Comparison of ENCODE assay signal across 17 mouse cellular contexts in the genomic region with DNA sequence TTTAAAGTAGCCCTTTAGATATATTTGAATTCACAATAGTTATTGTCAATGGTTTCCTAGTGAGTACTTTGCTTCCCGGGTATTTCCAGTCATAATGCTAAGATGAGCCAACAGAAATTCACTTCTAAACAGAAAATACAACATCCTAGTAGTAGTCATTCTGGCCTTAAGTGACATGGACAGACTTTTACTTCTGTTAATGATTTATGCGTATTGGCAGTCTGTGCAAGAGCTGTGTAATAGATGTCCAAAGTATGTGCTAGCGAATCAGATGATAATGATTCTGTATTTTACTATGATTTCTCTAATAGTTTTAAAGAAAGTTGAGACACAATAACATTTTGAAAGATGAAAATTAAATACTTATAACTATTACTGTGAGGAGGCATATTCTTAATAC.
"Had no signal": no experiment of that assay in that cellular context is flagged by ENCODE, and none has a peak within 500 bp of the region (broad histone marks: within the 10 kb centered on the region; RNA-seq: fewer than 3 reads in every experiment).

No protein-coding gene starts in this region.

- H3K9ac ChIP-seq: lung, embryonic 15.5 days; midbrain, embryonic 13.5 days; midbrain, embryonic 15.5 days; neural tube, embryonic 12.5 days; stomach, embryonic 15.5 days had no signal

- H3K9me3 ChIP-seq: lung, embryonic 15.5 days; megakaryocyte, embryonic 14.5 days; midbrain, embryonic 13.5 days; midbrain, embryonic 15.5 days; neural tube, embryonic 12.5 days; stomach, embryonic 15.5 days had no signal

- ATAC-seq: lung, postnatal 0 days; midbrain, embryonic 13.5 days; midbrain, embryonic 15.5 days had no signal

- H3K27ac ChIP-seq: lung, embryonic 15.5 days; macrophage; midbrain, embryonic 13.5 days; midbrain, embryonic 15.5 days; neural tube, embryonic 12.5 days; stomach, embryonic 15.5 days; stomach, postnatal 0 days had no signal

- DNase-seq: lung, adult 2 months; lung, postnatal 14 days; lung, postnatal 36 days; right cerebral cortex, postnatal 14 days; thymus, adult 2 months; thymus, postnatal 25 days; thymus, postnatal 4 days had no signal

- H3K36me3 ChIP-seq: lung, embryonic 15.5 days; midbrain, embryonic 13.5 days; midbrain, embryonic 15.5 days; neural tube, embryonic 12.5 days; stomach, embryonic 15.5 days had no signal

- H3K4me2 ChIP-seq: lung, embryonic 15.5 days; midbrain, embryonic 11.5 days; midbrain, embryonic 13.5 days; midbrain, embryonic 15.5 days; neural tube, embryonic 12.5 days; stomach, embryonic 15.5 days had no signal

- H3K4me3 ChIP-seq: lung, embryonic 15.5 days; megakaryocyte, embryonic 14.5 days; midbrain, embryonic 13.5 days; midbrain, embryonic 15.5 days; neural tube, embryonic 12.5 days; stomach, embryonic 15.5 days had no signal

- H3K4me1 ChIP-seq: lung, embryonic 15.5 days; megakaryocyte, embryonic 14.5 days; midbrain, embryonic 13.5 days; midbrain, embryonic 15.5 days; neural tube, embryonic 12.5 days; stomach, embryonic 15.5 days had no signal

- H3K27me3 ChIP-seq: lung, embryonic 15.5 days; megakaryocyte, embryonic 14.5 days; midbrain, embryonic 13.5 days; midbrain, embryonic 15.5 days; neural tube, embryonic 12.5 days; stomach, embryonic 15.5 days had no signal
